In genomic region chr4:82530875-82531353, GRCm38 (mm10) we compare ENCODE assay signal across 8 mouse cellular contexts.
DNase-seq lines count a peak whose midpoint lies in the region; ATAC-seq and TF ChIP-seq lines count a peak whose summit lies in the region.

No protein-coding gene starts in this region.

- H3K4me1 ChIP-seq in liver, adult 2 months (ENCODE audit: control insufficient read depth, insufficient read depth, low read length): peaks cover 25% of the 10 kb centered on the region
- H3K4me1 ChIP-seq in liver, embryonic 12.5 days: peaks cover 7% of the 10 kb centered on the region; the same call in 1 of the 2 replicates
- H3K4me1 ChIP-seq in kidney, adult 2 months (ENCODE audit: control insufficient read depth, insufficient read depth, low read length): peaks cover 4% of the 10 kb centered on the region

- H3K36me3 ChIP-seq in liver, adult 2 months (ENCODE audit: control insufficient read depth, insufficient read depth, low read length): no peaks in the 10 kb centered on the region
- no peaks in the 10 kb centered on the region for H3K36me3 ChIP-seq in liver, embryonic 12.5 days
- no peaks in the 10 kb centered on the region for H3K36me3 ChIP-seq in kidney, adult 2 months (ENCODE audit: control insufficient read depth, insufficient read depth, low read length)

- no peak for ATAC-seq in liver, embryonic 12.5 days
- ATAC-seq in granulocyte monocyte progenitor cell, adult 5-6 weeks (replicated peaks; ENCODE audit: poor library complexity, severe bottlenecking): no peak
- no peak for ATAC-seq in megakaryocyte progenitor cell, adult 5-6 weeks (replicated peaks; ENCODE audit: poor library complexity)

- 59% methylated on average over 3 of the region's 3 CpGs for WGBS in liver, adult 2 months
- 26% methylated on average over 3 of the region's 3 CpGs for WGBS in liver, embryonic 12.5 days (ENCODE audit: insufficient replicate concordance)
- 33% methylated on average over 3 of the region's 3 CpGs for WGBS in kidney, adult 2 months

- no peaks in the 10 kb centered on the region for H3K27me3 ChIP-seq in liver, adult 2 months (ENCODE audit: control insufficient read depth, insufficient read depth, low read length)
- H3K27me3 ChIP-seq in liver, embryonic 12.5 days (replicated peaks): peaks cover 22% of the 10 kb centered on the region
- H3K27me3 ChIP-seq in kidney, adult 2 months (replicated peaks; ENCODE audit: control insufficient read depth, insufficient read depth, low read length): no peaks in the 10 kb centered on the region

- peak; percentile 35 for DNase-seq in liver, adult 2 months (ENCODE audit: extremely low read depth, low read depth, low spot score)
- peak; percentile 99 for DNase-seq in heart, adult 11 months
- peak; percentile 72 for DNase-seq in kidney, adult 2 months
- peak; percentile 47 to 58 for DNase-seq in lung, postnatal 4 days
- no peak for DNase-seq in layer of hippocampus, adult 11-12 months (ENCODE audit: low spot score)

- peak overlapping the region; percentile 12 for H3K27ac ChIP-seq in liver, adult 2 months (replicated peaks; ENCODE audit: insufficient read depth, low read depth, low read length)
- H3K27ac ChIP-seq in liver, embryonic 12.5 days: no peak overlapping the region
- peak overlapping the region; percentile 35; the same call in 1 of the 2 replicates for H3K27ac ChIP-seq in kidney, adult 2 months (ENCODE audit: insufficient read depth, low read depth, low read length)

- H3K79me2 ChIP-seq in liver, adult 2 months (ENCODE audit: control insufficient read depth, insufficient read depth, low read length): no peaks in the 10 kb centered on the region; the same call in 1 of the 2 replicates

- TF ChIP-seq POLR2A in liver, adult 2 months (IDR thresholded peaks at IDR 0.05; ENCODE audit: extremely low read depth, insufficient read depth, low read length): no peak
- TF ChIP-seq POLR2A in kidney, adult 2 months (IDR thresholded peaks at IDR 0.05; ENCODE audit: low read depth, low read length): no peak

- no peaks in the 10 kb centered on the region for H3K9me3 ChIP-seq in liver, embryonic 12.5 days (replicated peaks)

- no peak for TF ChIP-seq CTCF in liver, adult 2 months (IDR thresholded peaks at IDR 0.05; ENCODE audit: low read depth, low read length)
- no peak for TF ChIP-seq CTCF in kidney, adult 2 months (conservative IDR thresholded peaks at IDR 0.05; ENCODE audit: insufficient read depth, insufficient read length, low read depth, low read length)

- H3K9ac ChIP-seq in liver, adult 2 months (ENCODE audit: low read depth, low read length): no peak overlapping the region
- H3K9ac ChIP-seq in liver, embryonic 12.5 days: no peak overlapping the region

- H3K4me2 ChIP-seq in liver, embryonic 12.5 days: no peak overlapping the region

- H3K4me3 ChIP-seq in liver, adult 2 months (ENCODE audit: insufficient read depth, low read depth, low read length): no peak overlapping the region
- no peak overlapping the region for H3K4me3 ChIP-seq in liver, embryonic 12.5 days
- H3K4me3 ChIP-seq in kidney, adult 2 months (ENCODE audit: insufficient read depth, low read depth, low read length): no peak overlapping the region
